Mouse (Mus musculus): ENCODE measurements at regions not wholly inside any gene's neighbourhood (a gene's known extent, or its start where the extent isn't known, plus 50 kb on each side); places are given as distances from the start of the nearest gene placed in this dataset.

GRCm38 (mm10) chr13:115719276-115719675, 590.2 kb downstream of the Isl1 start:
- TF ChIP-seq CTCF (IDR thresholded peaks at IDR 0.05; ENCODE audit: borderline replicate concordance, insufficient read depth, low read depth, low read length): no peak
- no peak for TF ChIP-seq POLR2A (IDR thresholded peaks at IDR 0.05; ENCODE audit: borderline replicate concordance, insufficient read depth, low read length)

Measured in cerebellum, adult 2 months (tissue).